Mouse (Mus musculus): ENCODE data around the gene Olfr1307. TPM values are rescaled to one million over a fixed set of nuclear protein-coding genes. Genes with fewer than 3 reads are reported as not detected.

Gene Olfr1307
- total RNA-seq (2021) = not detected
- long read RNA-seq, experiment 1 = 0 reads
- long read RNA-seq, experiment 2 = 0 reads

- no peak for DNase-seq
Observed at GRCm38 (mm10) chr2:111949340-111949739, at the start of gene Olfr1307. Gene Olfr1307 (minus strand): TSS chr2:111949440.

- DNase-seq = no peak
Observed at GRCm38 (mm10) chr2:111990181-111990580, 40.9 kb upstream of the Olfr1307 start, which contains the start of gene Olfr1309. Gene Olfr1309 (minus strand): TSS chr2:111990281.

GRCm38 (mm10) chr2:111964844-111965243 is 15.6 kb upstream of the Olfr1307 start, which contains the start of gene Olfr1308:
Gene Olfr1308 (minus strand): TSS chr2:111964944.
- DNase-seq = no peak

- DNase-seq = no peak
Observed at GRCm38 (mm10) chr2:111916171-111916570, 33.1 kb downstream of the Olfr1307 start, which contains the start of gene Olfr1306. Gene Olfr1306 (minus strand): TSS chr2:111916271.

Other genes with a start within 250 kb of the Olfr1307 start
- not detected for gene Olfr1301, start 198.4 kb downstream of the Olfr1307 start, total RNA-seq (2021)
- gene Olfr1302, start 172.0 kb downstream of the Olfr1307 start, total RNA-seq (2021) = not detected
- gene Olfr1303, start 129.1 kb downstream of the Olfr1307 start, total RNA-seq (2021) = not detected
- gene Olfr1305, start 72.3 kb downstream of the Olfr1307 start, total RNA-seq (2021) = not detected
- gene Olfr1306, start 33.2 kb downstream of the Olfr1307 start, total RNA-seq (2021) = not detected
- not detected for gene Olfr1308, start 15.5 kb upstream of the Olfr1307 start, total RNA-seq (2021)
- gene Olfr1309, start 40.8 kb upstream of the Olfr1307 start, total RNA-seq (2021) = not detected
- not detected for gene Olfr1310, start 63.3 kb upstream of the Olfr1307 start, total RNA-seq (2021)
- not detected for gene Olfr1311, start 75.0 kb upstream of the Olfr1307 start, total RNA-seq (2021)
- not detected for gene Olfr1312, start 100.8 kb upstream of the Olfr1307 start, total RNA-seq (2021)
- not detected for gene Olfr1313, start 128.4 kb upstream of the Olfr1307 start, total RNA-seq (2021)
- gene Olfr1314, start 147.3 kb upstream of the Olfr1307 start, total RNA-seq (2021) = not detected
- gene Olfr1315-ps1, start 166.0 kb upstream of the Olfr1307 start, total RNA-seq (2021) = not detected
- not detected for gene Olfr1316, start 185.5 kb upstream of the Olfr1307 start, total RNA-seq (2021)
- gene Olfr1317, start 190.9 kb upstream of the Olfr1307 start, total RNA-seq (2021) = not detected
- not detected for gene Olfr1318, start 204.8 kb upstream of the Olfr1307 start, total RNA-seq (2021)